Mouse (Mus musculus) megakaryocyte, embryonic 14.5 days (primary cell): ENCODE measurements around the gene Hmga1b. TPM values are rescaled to one million over a fixed set of nuclear protein-coding genes. Genes with fewer than 3 reads are reported as not detected.

Experiments used
- H3K27me3 ChIP-seq: replicated peaks from 2 replicates; pipeline ENCODE3; 2012; ENCODE audit warnings: inconsistent platforms
- H3K36me3 ChIP-seq: replicated peaks from 2 replicates; pipeline ENCODE3; 2012; ENCODE audit warnings: low read length, inconsistent platforms, mixed read lengths
- H3K4me1 ChIP-seq: 2 replicates; pipeline ENCODE4 v1.6.1; 2012; ENCODE audit warnings: inconsistent platforms
- H3K4me3 ChIP-seq: replicated peaks from 2 replicates; pipeline ENCODE3; 2012; ENCODE audit warnings: moderate library complexity, mild to moderate bottlenecking, inconsistent platforms
- H3K9me3 ChIP-seq: 2 replicates; pipeline ENCODE4 v1.6.1; 2012; ENCODE audit warnings: inconsistent platforms
- FLI1 ChIP-seq: IDR thresholded peaks from 2 replicates; pipeline ENCODE4 v1.6.1; 2012; ENCODE audit warnings: low read length, inconsistent platforms, mixed read lengths
- GATA1 ChIP-seq: IDR thresholded peaks from 3 replicates; pipeline ENCODE4 v1.6.1; 2012; ENCODE audit warnings: mixed read lengths, low read length, inconsistent platforms, borderline replicate concordance
- polyA plus RNA-seq: library from polyadenylated mRNA; stranded (reverse); fragments of >175 nt; gene quantifications from 2 replicates; pipeline ENCODE4 v1.2.3, GENCODE M21; 2012; ENCODE audit warnings: low replicate concordance; ENCODE audit not compliant: insufficient read depth

Gene Hmga1b
- polyA plus RNA-seq, 1 experiment: 1,141 TPM

DNA sequence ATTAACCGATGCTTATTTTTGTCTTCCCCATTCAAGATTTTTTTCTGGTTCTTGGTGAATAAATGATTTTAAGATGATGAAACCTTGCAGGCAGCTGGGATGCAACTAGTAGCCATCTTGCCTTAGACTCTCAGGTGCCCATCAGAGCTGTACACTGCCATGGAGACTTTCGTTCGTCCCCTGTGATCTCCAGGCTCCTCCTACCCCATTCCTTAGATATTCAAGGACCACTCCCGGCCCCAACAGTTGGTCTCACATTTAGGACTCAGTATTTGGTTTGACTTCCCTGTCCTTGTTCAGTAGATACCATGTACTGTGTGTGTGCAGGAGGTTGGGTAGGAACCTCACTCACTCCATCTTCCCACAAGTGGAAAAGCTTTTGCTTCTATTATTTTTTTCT, 42.2 kb downstream of the Hmga1b start:
- Histone ChIP-seq H3K9me3 (no peaks in the 10 kb centered on the region), H3K4me1 (peaks cover 22% of the 10 kb centered on the region), H3K27me3 (no peaks in the 10 kb centered on the region), H3K36me3 (peaks cover 52% of the 10 kb centered on the region), H3K4me3 (no peak overlapping the region)
- TF ChIP-seq GATA1: no peak
- TF ChIP-seq FLI1: no peak

GRCm38 (mm10) chr11:120805375-120806298, 43.0 kb downstream of the Hmga1b start:
- peaks cover 16% of the 10 kb centered on the region for H3K4me1 ChIP-seq
- H3K36me3 ChIP-seq: peaks cover 61% of the 10 kb centered on the region
- H3K4me3 ChIP-seq: no peak overlapping the region
- no peaks in the 10 kb centered on the region for H3K27me3 ChIP-seq
- TF ChIP-seq GATA1 (no peak), FLI1 (no peak)
- no peaks in the 10 kb centered on the region for H3K9me3 ChIP-seq

- H3K36me3 ChIP-seq: peaks cover 85% of the 10 kb centered on the region
- TF ChIP-seq GATA1 (no peak), FLI1 (no peak)
- no peaks in the 10 kb centered on the region for H3K27me3 ChIP-seq
- peak overlapping the region; percentile 14 for H3K4me3 ChIP-seq
- H3K4me1 ChIP-seq: peaks cover 8% of the 10 kb centered on the region; the same call in 1 of the 2 replicates
- H3K9me3 ChIP-seq: no peaks in the 10 kb centered on the region
Measured at GRCm38 (mm10) chr11:120808010-120808409, 45.4 kb downstream of the Hmga1b start.

DNA sequence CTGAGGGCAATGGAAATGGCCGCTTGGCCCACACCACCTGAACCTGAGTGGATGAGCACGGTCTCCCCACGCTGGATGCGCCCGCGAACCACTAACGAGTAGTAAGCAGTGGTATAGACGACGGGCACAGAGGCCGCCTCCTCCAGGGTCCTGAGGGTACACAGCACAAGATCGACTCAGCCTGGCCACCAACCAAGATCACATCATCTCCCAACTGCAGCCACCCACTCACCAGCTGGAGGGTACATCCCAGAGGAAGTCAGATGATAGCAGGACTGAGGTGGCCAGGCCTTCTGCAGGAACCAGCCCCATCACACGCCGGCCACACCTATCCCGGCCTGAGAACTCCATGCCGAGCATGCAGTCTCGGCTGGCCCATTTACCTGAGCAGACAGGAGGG, 49.5 kb downstream of the Hmga1b start:
- H3K36me3 ChIP-seq: peaks cover 100% of the 10 kb centered on the region

More for the DNA sequence above, 49.5 kb downstream of the Hmga1b start:
- Histone ChIP-seq H3K4me3 (no peak overlapping the region), H3K27me3 (no peaks in the 10 kb centered on the region), H3K4me1 (peaks cover 22% of the 10 kb centered on the region; the same call in 1 of the 2 replicates), H3K9me3 (no peaks in the 10 kb centered on the region)
- TF ChIP-seq GATA1 (no peak), FLI1 (no peak)

Other genes starting within 250 kb of the Hmga1b start
- gene Gcgr, start 232.1 kb upstream of the Hmga1b start, polyA plus RNA-seq: not detected in 2 replicates
- 227 and 338 TPM in 2 replicates for gene Mcrip1, start 213.1 kb upstream of the Hmga1b start, polyA plus RNA-seq
- 0.25 TPM in 1 of 2 replicates, not detected in the other for gene Ppp1r27, start 211.7 kb upstream of the Hmga1b start, polyA plus RNA-seq
- gene P4hb, start 189.5 kb upstream of the Hmga1b start, polyA plus RNA-seq: 1,223 and 1,872 TPM in 2 replicates
- gene Arhgdia, start 181.2 kb upstream of the Hmga1b start, polyA plus RNA-seq: 1,582 and 1,923 TPM in 2 replicates
- gene Alyref, start 164.4 kb upstream of the Hmga1b start, polyA plus RNA-seq: 25.9 and 253 TPM in 2 replicates
- 247 and 315 TPM in 2 replicates for gene Anapc11, start 164.4 kb upstream of the Hmga1b start, polyA plus RNA-seq
- gene Npb, start 154.3 kb upstream of the Hmga1b start, polyA plus RNA-seq: 2.7 and 7.7 TPM in 2 replicates
- 143 and 168 TPM in 2 replicates for gene Pcyt2, start 144.9 kb upstream of the Hmga1b start, polyA plus RNA-seq
- gene Sirt7, start 137.6 kb upstream of the Hmga1b start, polyA plus RNA-seq: 275 and 278 TPM in 2 replicates
- 59.5 and 102 TPM in 2 replicates for gene Mafg, start 129.2 kb upstream of the Hmga1b start, polyA plus RNA-seq
- gene Pycr1, start 119.0 kb upstream of the Hmga1b start, polyA plus RNA-seq: 3.6 and 7.7 TPM in 2 replicates
- gene Myadml2, start 114.6 kb upstream of the Hmga1b start, polyA plus RNA-seq: 0.44 TPM in 1 of 2 replicates, not detected in the other
- 0.46 TPM in 1 of 2 replicates, not detected in the other for gene Notum, start 101.6 kb upstream of the Hmga1b start, polyA plus RNA-seq
- gene Aspscr1, start 89.8 kb upstream of the Hmga1b start, polyA plus RNA-seq: 237 and 458 TPM in 2 replicates
- gene Cenpx, start 49.1 kb upstream of the Hmga1b start, polyA plus RNA-seq: 93.0 and 128 TPM in 2 replicates
- 10.0 and 23.5 TPM in 2 replicates for gene Lrrc45, start 48.9 kb upstream of the Hmga1b start, polyA plus RNA-seq
- 1.8 and 2.3 TPM in 2 replicates for gene Rac3, start 41.3 kb upstream of the Hmga1b start, polyA plus RNA-seq
- 100 and 241 TPM in 2 replicates for gene Dcxr, start 35.5 kb upstream of the Hmga1b start, polyA plus RNA-seq
- 2.1 TPM in 1 of 2 replicates, not detected in the other for gene Cbr2, start 30.7 kb upstream of the Hmga1b start, polyA plus RNA-seq
- 26.0 and 43.8 TPM in 2 replicates for gene Rfng, start 21.4 kb downstream of the Hmga1b start, polyA plus RNA-seq
- gene Gps1, start 21.5 kb downstream of the Hmga1b start, polyA plus RNA-seq: 13.8 and 27.0 TPM in 2 replicates
- 29.4 and 74.3 TPM in 2 replicates for gene Dus1l, start 33.6 kb downstream of the Hmga1b start, polyA plus RNA-seq
- 328 and 589 TPM in 2 replicates for gene Fasn, start 61.8 kb downstream of the Hmga1b start, polyA plus RNA-seq
- gene Ccdc57, start 170.1 kb downstream of the Hmga1b start, polyA plus RNA-seq: 2.0 TPM in 1 of 2 replicates, not detected in the other
- 673 and 816 TPM in 2 replicates for gene Slc16a3, start 185.7 kb downstream of the Hmga1b start, polyA plus RNA-seq
- gene Csnk1d, start 228.5 kb downstream of the Hmga1b start, polyA plus RNA-seq: 152 and 176 TPM in 2 replicates